Mouse (Mus musculus) embryo, embryonic 10 days (tissue): ENCODE results near the gene Fam76a.
"Not testable (repeated sequence)": the region's sequence is repeated elsewhere in the genome, so short reads cannot be mapped to it uniquely, and the experiment has no call there.

Experiments used
- DNase-seq: peaks from one replicate; pipeline ENCODE4 v3.0.0-alpha.2; 2015; ENCODE audit warnings: low spot score

Fam76a gene

DNA sequence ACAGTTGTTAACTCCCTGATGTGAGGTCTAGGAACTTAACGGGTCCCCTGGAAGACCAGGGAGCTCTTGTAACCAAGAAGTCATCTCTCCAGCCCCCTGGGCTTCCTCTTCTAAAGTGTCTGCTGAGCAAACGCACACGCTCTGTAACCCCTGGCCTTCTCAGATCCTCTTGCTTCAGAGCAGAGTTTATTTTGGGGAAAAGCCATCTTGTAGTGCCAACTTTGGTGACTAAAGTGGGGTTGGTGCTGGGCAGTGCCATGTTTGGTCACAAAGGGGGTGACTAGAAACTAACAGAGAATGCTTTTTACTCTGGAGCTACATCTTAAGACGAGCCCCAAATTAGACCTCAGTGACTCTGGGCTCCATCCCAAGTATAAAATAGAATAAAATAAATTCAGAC is 22.4 kb upstream of the Fam76a start:
- DNase-seq: no peak

DNA sequence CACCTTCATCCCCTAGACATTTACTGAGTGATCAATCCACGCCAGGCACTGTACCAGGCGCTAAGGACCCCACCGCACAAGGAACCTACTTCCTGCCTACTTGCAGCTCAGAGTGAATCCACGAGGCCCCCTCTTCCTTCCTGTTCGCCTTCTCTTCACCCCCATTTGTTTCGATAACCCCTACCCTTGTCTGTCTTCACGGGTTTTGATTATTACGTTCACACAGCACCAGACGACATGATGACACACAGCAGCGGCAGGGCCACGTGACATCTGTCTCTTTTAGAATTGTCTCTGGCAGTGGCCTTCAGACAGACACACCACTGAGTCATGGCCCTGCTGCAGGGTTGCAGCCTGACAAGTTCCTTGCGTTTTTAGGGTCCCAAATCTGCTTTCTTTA is 21.7 kb upstream of the Fam76a start:
- no peak for DNase-seq

- no peak for DNase-seq
Measured at GRCm38 (mm10) chr4:132943088-132943487, 20.7 kb upstream of the Fam76a start.

DNA sequence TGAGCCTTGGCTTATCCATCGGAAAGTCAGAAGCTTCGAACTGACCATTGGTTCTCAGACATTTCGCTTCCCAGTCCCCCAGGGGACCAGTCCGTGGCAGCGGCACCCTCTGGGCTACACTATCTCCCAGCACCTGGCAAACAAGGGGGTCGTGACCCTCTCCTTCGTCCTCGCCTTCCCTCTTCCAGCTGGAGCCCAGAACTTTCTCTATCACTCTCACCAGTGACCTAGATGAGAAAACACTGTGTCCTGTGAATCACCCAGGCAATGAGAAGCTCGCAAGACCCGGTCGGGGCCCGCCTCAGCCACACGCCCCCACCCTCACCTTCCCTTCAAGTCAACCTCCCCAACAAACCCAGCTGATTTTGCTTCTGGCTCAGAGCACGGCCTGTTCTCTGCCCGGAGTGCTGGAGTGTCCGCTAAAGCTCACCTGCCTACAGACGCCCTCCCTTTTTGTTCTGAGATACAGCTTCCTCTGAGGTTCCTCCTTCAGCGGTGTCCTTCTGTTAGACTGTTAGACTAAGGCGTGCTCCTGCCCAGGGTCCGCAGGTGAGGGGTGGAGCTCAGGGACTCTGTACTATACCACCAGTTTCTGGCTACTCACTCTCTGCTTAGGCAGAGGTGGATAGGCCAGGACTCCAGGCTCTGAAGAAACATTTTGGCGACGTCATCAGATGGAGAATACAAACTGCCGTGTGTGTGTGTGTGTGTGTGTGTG is 18.8 kb upstream of the Fam76a start:
- DNase-seq: no peak

DNA sequence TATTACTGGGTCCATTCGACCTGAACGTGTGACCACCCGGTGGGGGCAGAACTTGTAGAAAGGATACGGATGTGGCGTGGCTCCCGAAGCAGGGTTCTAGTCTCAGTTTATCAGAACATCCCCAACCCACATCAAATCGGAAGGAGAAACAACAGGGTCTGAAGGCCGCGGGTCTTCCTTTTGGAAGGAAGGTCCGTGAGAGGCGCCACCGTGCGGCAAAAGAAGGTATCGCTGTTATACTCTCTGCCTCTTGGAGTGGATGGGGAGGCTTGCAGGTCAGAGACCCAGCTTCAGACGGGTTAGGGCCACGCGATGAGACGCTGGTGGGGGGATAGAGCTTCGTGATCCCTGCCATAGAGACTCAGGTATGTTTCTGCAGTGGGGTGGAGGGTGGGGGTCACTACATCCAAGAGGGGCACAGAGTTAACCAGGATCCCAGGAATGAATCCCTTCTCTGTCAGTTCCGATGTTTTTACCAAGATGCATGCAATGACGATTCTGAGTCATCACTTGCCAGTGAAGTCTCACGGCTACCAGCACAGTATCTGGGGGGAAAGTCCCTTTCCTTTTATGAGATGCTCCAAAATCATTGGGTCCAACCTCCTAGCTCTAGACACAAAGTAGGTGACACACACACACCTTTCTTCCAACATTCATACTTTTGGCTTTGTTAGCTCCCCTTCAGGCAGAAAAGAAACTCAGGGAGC is 17.2 kb upstream of the Fam76a start:
- peak; percentile 85 for DNase-seq

DNA sequence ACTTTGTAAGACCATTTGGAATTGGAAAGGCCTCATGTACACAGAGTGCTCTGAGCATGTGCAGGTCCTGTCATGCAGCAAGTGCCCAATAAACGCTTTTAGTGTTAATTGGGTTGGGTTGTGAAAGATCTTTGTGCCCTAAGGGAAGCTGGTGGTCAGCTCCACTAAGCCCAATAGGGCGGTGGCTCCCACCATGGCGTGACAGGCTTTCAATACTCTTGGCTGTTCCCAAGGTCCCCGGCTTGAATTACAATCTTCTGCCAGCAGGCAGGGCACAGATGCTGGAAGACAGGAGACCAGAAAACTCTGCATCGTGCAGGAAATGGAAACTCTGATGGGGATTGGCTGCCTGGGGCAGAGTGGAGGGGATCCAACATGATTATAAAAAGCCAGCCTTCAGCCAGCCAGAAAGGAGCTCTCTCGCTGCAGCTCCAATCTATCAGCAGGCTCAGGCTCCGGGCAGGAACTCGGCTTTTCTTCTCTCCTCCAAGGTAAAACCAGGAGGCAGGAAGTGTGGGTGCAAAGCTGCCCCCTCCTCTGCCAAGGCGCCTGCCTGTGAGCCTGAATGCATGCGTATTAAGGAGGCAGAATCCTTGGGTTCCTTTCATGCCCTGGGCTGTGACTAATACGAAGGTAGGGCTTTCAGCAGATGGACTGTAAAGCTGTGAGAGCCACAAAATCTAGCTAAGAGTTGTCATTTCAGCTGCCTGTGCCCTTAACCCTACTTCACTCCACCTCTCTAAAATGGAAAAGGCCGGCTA is 16.0 kb upstream of the Fam76a start:
- peak; percentile 30 for DNase-seq

DNA sequence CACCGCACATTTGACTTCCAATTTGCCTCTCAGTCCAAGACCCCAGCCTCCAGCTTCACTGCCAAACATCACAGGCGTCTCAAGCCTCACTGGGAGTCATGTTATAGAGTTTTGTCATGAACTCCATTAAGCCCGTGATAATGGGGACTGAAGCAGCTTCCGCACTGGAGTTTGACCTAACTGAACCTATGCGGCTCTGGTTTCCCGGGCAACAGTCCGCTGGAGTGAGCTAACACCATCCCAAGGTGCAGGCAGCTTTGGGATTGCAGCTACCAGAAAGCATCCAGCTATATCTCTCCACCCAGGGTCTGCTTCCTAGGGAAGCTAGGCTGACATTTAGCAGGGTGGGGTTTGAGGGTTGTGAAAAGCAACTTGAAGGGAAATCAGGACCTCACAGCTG is 12.3 kb upstream of the Fam76a start:
- DNase-seq: peak; percentile 62

DNA sequence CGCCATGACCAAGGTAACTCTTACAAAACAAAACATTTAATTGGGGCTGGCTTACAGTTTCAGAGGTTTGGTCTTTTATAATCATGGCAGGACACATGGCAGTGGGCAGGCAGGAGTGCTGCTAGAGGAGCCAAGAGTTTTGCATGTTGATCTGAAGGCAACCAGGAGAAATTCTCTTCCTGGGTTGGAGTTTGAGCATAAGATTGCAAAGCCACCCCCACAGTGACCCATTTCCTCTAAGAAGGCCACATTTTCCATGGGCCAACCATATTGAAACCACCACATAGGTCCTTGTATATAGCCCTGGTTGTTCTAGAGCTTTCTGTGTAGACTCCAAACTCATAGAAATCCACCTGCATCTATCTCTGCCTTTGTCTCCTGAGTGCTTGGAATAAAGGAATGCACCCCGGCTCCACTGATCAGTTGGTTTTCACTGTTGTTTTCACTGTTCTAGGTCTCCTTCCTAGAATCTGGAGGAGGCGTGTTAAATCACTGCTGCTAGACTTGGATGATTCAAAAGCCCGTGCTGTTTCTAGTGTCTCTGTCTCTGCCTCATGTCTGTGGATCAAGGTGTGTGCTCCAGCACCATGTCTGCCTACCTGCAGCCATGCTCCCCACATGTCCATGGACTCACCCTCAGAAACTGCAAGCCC is 10.5 kb upstream of the Fam76a start:
- DNase-seq: no peak

- DNase-seq: peak; percentile 81
Measured at GRCm38 (mm10) chr4:132930784-132931183, 8.4 kb upstream of the Fam76a start.

DNA sequence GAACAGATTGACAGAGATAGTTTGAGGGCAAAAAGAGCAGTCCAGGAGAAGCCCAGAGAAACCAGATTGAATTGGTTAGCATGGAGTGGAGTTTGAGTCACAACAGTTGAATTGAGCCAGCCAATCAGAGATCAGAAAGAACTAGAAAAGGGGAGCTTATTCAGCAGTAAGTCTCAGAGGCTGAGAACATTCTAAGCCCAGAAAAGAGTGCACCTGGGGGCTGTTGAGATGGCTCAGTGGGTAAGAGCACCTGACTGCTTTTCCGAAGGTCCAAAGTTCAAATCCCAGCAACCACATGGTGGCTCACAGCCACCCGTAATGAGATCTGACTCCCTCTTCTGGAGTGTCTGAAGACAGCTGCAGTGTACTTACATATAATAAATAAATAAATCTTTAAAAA is 4.2 kb upstream of the Fam76a start:
- DNase-seq: not testable (repeated sequence)

DNA sequence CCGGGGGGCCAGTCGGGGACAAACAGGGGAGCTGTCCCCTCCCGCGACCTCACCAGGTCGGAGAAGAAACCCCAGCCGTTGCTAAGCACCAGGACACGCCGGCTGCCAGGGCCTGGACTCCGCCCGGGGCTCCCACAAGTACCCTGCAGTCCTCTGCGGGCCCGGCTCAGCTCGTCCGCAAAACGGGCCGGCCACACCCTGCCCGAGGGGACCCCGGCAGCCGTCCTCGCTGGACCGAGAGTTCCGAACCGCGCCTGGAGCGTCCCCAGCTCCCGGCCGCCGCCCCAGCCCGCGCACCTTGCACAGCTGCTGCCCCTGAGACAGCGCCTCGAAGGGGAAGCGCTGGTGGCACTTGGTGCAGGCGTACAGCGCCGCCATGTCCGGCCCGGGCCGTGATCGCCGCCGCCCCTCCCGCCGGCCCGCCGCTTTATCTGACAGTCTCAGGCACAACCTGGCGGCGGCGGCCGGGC is 262 bp downstream of the Fam76a start:
- peak; percentile 53 for DNase-seq

DNA sequence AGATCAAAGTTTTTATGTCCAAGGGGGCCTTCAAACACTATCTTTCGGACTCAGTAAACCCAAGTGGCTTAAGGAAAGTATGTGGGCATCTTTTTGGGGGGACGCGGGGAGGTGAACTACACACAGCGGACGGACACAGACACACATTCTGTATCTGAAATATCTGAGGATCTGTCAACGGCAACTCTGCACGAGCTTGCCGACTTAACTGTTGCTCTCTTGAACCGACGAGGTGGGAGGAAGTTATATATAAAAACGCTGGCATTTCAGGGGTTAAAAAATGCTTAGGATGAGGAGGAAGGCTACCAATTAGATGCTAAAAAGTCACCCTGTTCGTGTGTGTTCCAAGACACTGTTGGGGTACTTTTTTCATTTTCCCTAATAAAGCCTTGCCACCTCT is 870 bp downstream of the Fam76a start:
- no peak for DNase-seq

DNA sequence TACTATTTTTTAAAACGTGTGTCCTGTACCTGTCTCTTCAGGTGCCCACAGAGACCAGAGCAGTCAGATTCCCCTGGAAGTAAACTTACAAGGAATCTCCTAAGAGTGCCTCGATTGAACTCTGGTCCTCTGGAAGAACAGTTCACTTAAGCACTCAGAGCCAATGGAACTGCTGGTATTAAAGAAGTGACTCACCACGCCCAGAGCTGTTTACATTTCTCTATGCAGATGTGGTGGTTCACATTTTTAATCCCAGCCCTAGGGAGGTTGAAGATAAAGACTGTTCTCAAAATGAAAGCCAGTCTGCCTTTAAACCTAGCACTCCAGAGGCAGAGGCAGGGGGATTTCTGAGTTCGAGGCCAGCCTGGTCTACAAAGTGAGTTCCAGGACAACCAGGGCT is 2.2 kb downstream of the Fam76a start:
- DNase-seq: no peak

- not testable (repeated sequence) for DNase-seq
Measured at GRCm38 (mm10) chr4:132918493-132918892, 3.9 kb downstream of the Fam76a start.

DNA sequence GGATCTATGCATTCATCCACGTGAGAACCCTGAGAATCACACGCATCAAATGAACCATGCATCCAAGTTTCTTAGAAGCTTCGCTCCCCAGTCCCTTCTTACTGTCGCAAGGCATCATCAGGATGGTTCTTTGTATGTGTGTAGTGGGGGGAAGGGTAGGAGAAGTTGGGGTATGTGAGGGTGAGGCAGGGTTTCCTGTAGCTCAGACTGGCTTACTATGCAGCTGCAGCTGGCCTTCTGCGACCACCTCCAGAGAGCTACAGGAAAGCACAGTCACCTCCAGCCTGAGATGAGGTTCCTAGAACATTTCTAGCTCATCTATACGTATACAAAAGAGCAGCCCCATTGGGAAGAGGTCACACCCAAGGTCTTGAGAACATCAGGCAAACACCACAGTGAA is 10.2 kb downstream of the Fam76a start:
- DNase-seq: no peak

- no peak for DNase-seq
Measured at GRCm38 (mm10) chr4:132905843-132906360, 16.5 kb downstream of the Fam76a start.

- peak; percentile 16 for DNase-seq
Measured at GRCm38 (mm10) chr4:132904765-132905309, 17.5 kb downstream of the Fam76a start.

DNA sequence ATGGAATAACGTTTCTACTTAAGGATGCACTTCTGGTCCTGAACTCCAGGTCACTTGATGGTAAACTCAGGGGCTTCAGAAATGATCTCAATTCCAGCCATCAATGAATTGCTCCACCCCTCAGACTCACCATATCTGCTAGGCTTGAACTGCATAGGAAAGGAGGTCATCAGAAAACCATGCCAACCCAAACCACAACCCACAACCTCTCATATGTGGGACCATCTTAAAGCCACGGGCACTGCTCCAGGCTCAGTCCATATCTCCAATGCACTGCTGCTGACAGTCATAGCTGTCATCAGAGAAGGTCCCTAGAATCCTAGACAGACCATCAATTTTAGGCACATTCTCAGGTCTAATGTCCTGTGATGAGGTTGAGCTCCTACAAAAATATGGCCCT is 18.3 kb downstream of the Fam76a start:
- no peak for DNase-seq

DNA sequence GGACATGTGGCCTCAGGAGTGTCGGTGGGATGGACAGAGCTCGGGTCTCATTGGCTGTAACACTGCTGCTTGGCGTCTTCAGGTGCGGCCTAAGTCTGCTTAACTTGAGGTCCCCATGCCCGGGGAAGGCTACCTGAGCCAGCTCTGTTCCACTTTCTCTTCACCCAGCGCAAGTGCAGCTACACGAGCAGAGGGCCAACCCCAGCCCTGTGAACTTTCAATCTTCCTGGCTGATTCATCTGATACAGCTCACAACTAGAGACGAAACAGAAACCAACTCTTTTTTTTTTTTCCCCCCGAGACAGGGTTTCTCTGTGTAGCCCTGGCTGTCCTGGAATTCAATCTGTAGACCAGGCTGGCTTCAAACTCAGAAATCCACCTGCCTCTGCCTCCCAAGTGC is 24.2 kb downstream of the Fam76a start:
- no peak for DNase-seq

DNA sequence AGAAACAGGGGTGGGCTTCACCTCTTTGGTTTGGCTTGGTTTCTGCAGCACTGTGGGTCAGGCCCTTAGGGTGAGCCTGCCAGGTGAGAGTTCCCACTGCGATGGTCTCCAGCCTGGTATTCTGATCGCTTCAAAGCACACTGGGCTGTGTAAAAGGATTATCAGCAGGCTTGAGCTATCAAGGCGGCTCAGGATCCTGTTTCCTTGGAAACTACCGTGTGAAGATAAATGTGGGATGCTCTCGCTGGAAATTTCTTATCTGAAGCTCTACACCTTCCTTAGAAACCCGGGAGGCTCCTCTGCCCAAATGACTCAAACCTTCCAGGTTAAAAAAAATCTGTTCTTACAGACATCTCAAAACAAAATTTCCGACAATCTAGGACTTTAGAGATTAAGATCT is 28.0 kb downstream of the Fam76a start:
- peak; percentile 9 for DNase-seq

GRCm38 (mm10) chr4:132884844-132885374 is 37.4 kb downstream of the Fam76a start:
- peak; percentile 10 for DNase-seq
